Mouse (Mus musculus): ENCODE data around the gene Saa1.

Saa1 gene

GRCm38 (mm10) chr7:46718591-46719270 is 24.0 kb downstream of the Saa1 start:
- DNase-seq (ENCODE audit: low read depth, low spot score) = no peak

GRCm38 (mm10) chr7:46716897-46717296 is 25.9 kb downstream of the Saa1 start:
- no peak for DNase-seq (ENCODE audit: low read depth, low spot score)

GRCm38 (mm10) chr7:46715600-46715999 is 27.2 kb downstream of the Saa1 start, which contains the start of gene Saa3:
Gene Saa3, minus strand, starts transcription at chr7:46715700.
- no peak for DNase-seq (ENCODE audit: low read depth, low spot score)

- peak; percentile 59 for DNase-seq (ENCODE audit: low read depth, low spot score)
Measured at GRCm38 (mm10) chr7:46714518-46714917, 28.3 kb downstream of the Saa1 start.

GRCm38 (mm10) chr7:46712250-46712649 is 30.5 kb downstream of the Saa1 start:
- no peak for DNase-seq (ENCODE audit: low read depth, low spot score)

GRCm38 (mm10) chr7:46710390-46710844 is 32.4 kb downstream of the Saa1 start, which contains the start of gene Saal1:
Gene Saal1, minus strand, starts transcription at chr7:46710680.
- DNase-seq (ENCODE audit: low read depth, low spot score) = peak; percentile 86

GRCm38 (mm10) chr7:46700521-46701025 is 42.2 kb downstream of the Saa1 start:
- DNase-seq (ENCODE audit: low read depth, low spot score) = no peak

- no peak for DNase-seq (ENCODE audit: low read depth, low spot score)
Measured at GRCm38 (mm10) chr7:46696754-46697153, 46.0 kb downstream of the Saa1 start.

All from retina, postnatal 7 days (tissue).